Mouse (Mus musculus) cerebellum, adult 2 months (tissue): ENCODE data around the gene Tor3a.

Source experiments
- CTCF ChIP-seq: fragments of 200-500 bp; IDR thresholded peaks from 2 replicates; pipeline ENCODE4 v1.5.1; 2011; ENCODE audit warnings: low read depth, mild to moderate bottlenecking, control low read depth, low read length, moderate library complexity, borderline replicate concordance; ENCODE audit not compliant: insufficient read depth
- POLR2A ChIP-seq: fragments of 200-500 bp; IDR thresholded peaks from 2 replicates; pipeline ENCODE4 v1.6.1; 2011; ENCODE audit warnings: low read length, control low read depth, borderline replicate concordance; ENCODE audit not compliant: insufficient read depth

GRCm38 (mm10) chr1:156672720-156673475, 1.3 kb downstream of the Tor3a start:
- no peak for TF ChIP-seq POLR2A
- TF ChIP-seq CTCF, result no peak
